Mouse (Mus musculus): Measurements from ENCODE around the gene Chst11. TPM values are rescaled to one million over a fixed set of nuclear protein-coding genes. Genes with fewer than 3 reads are reported as not detected.

The Chst11 gene
- total RNA-seq, 2 experiments from 2014 or later: 2.3 to 2.6 TPM

DNA sequence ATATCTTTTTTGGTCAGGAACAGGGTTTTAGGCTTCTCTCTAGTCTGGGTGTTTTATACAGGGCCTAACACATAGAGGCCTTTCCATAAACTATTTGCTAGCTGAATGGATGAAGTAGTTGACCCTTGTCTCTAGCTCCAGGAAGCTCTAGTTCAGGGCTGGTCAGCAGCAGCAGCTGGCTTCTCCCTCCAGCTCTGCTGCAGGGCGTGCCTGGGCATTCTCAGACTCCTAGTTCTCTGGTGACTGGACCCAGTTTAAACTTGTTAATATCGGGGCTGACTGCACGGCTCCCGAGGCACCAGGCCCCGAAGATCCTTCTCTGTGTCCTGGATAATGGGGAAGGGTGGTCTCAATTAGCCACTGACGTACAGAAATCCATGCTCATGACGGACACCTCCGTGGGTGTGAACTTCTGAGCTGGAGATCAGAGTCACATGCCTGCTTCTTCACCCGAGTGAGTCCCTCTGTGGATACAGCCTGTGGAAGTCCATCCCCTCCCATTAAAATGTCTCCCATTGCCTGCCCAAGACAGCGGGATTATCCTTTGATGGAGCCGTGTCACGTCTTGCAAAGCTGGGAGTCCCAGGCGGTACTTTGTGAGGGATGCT lies 4.2 kb downstream of the Chst11 start:
- no peak for DNase-seq (ENCODE audit: low spot score in 2 of 2)

DNA sequence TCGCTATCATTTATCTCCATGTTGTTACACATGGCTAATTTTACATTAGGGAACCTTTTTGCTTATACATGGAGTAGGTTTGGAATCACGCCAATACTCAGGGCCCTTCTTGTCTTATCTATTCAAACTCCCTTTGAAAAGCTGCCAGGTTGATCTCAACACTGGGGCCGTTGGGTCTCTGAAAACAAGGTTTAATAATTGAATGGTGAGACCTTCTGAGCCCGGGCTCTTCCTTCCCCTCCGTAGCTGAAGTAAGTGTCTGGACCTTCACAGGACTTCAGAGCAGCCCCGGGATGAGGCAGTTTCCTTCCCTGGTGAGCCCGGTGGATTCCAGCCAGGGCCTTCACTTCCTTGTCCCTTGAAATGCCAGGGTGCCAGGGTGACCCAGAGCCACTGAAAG lies 5.6 kb downstream of the Chst11 start:
- no peak for DNase-seq (ENCODE audit: low spot score in 2 of 2)

GRCm38 (mm10) chr10:82991756-82992519 lies 6.6 kb downstream of the Chst11 start:
- no peak for DNase-seq (ENCODE audit: low spot score in 2 of 2)

DNA sequence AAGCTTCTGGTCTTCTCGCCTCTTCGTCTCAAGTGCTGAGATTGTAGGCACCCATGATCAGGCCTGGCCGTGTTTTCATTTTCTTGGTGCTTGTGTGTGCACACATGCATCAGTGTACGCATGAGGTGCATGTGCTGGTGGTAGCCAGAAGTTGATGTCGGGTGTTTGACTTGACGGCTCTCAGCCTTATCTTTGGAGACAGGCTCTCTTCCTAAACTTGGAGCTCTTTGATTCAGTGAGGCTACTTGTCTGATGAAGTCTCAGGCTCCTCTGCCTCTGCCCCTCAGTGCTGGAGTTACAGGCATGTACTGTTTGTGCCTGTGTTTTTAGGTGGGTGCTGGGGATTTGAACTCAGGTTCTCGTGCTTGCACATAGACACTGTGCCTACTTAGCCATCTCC lies 9.0 kb downstream of the Chst11 start:
- no peak for DNase-seq (ENCODE audit: low spot score in 2 of 2)

DNA sequence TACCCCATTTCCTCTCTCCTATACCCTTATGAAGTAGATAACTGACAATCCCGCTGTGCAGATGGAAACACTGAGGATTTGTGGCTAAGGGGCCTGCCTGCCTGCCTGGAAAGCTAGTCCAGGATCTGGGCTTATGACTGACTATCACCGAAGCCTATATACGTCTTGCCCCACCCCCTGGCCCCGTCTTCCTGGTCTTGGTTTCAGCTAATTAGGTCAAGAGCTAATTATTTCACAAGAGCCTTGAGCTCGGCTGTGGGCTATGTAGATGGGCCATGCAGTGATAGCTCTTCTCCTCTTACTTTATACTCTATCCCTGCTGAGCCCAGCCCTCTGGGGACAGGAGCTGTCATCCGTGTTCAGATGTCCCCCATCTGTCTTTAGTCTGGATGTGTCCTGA lies 12.2 kb downstream of the Chst11 start:
- no peak for DNase-seq (ENCODE audit: low spot score in 2 of 2)

DNA sequence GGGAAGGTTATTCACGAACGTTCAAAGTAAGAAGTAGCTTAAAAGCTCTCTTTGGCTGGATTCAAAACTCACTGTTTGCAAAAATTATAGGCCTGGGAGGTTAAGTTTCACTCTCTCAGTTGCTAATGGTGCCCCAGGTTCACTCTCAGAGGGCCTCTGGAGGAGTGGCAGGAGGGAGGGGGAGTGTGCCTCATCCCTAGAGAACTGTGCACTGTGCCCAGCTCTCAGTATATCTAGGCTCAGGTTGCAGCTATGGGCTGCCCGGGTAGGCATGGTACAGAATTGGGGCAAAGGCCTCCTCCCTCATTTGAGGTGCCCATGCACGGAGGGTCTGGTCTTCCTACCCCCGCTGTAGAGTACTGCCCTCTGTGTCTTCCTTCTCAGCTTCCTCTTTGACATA lies 14.9 kb downstream of the Chst11 start:
- no peak for DNase-seq (ENCODE audit: low spot score in 2 of 2)

DNA sequence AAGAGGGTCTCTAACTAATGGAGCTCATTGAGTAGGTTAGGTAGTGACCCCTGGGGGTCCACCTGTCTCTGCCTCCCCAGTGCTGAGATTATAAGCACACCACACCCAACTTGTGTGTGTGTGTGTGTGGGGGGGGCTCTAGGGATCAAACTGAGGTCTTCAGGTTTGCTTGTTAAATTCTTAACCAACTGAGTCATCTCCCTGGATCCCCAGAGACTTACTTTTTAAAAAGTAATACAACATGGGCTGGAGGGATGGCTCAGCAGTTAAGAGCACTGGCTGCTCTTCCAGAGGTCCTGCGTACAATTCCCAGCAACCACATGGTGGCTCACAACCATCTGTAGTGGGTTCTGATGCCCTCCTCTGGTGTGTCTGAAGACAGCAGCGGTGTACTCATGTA lies 15.4 kb downstream of the Chst11 start:
- DNase-seq (ENCODE audit: low spot score in 2 of 2): no peak

- no peak for DNase-seq (ENCODE audit: low spot score in 2 of 2)
These were observed 18.6 kb downstream of the Chst11 start for GRCm38 (mm10) chr10:83003899-83004298.

GRCm38 (mm10) chr10:83004389-83004788 lies 19.1 kb downstream of the Chst11 start:
- no peak for DNase-seq (ENCODE audit: low spot score in 2 of 2)

DNA sequence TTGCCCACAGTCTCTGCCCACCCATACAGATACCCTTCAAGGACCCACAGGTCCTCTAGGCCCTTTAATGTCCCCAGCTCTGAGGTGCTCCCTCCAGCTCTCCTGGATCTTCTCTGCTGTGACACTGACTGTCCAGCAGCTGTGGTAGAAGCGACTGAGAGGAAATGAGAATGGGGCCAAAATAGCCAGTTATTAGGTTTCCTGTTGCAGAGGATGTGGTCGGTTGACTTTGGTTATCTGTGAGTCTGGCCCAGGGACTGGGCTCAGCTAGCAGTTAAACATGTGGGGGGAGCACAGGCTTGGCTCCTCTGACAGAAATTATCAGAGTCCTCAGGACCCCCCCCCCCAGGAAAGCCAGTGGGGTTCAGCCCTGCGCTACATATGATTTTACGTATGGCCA lies 19.7 kb downstream of the Chst11 start:
- no peak for DNase-seq (ENCODE audit: low spot score in 2 of 2)

DNA sequence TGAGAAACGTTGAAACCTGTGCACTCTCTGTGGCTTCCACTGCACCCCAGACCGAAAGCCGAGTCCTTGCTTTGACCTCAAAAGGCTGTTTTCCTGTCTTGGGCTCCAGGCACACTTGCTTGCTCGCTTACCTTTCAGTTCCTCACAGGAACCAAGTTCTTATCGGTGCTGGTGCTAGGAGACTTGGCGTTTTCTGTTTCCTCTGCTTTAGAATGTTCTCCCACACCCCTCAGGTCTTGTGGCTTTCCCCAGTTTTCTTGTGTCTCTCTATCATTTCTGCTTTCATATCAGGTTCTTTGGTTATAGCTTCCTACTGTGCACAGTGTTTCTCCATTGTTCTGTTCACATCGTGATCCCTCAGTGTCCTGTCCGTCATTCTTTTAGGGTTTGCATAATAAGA lies 21.0 kb downstream of the Chst11 start:
- no peak for DNase-seq (ENCODE audit: low spot score in 2 of 2)

DNA sequence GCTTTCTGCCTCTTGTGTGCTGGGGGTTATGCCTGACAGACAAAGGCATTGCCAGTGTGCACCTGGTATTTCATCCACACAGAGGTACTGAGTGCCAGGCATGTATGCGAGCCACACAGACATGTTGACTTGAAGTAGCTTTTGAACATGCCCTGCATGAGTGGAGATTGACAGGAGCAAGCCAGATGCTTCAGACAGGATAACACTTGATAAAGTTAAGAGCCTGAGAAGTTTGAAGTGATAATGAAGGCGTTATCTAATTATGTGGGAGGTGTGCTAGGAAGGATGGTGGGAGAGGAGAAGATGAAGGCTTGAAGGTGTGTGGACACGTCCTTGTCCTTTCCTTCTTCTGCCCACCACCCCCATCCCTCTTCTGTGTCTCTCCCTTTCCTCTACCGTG lies 28.7 kb downstream of the Chst11 start:
- no peak for DNase-seq (ENCODE audit: low spot score in 2 of 2)

DNA sequence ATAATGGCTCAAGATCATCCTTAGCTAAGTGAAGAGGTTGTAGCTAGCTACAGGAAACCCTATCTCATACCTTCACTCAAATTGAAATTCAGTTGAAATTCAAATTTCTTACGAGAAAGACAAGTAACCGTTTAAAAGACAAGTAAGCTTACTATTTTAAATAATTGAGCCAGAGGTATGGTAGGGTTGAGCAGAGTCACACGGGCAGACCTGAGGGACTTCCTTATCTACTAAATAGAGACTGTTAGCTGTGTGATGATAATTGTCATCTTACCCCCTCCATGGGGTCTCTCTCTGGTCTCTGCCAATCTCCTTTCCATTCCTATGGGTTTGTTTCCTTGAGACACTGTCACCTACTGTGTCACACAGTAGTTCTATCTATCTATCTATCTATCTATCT lies 30.6 kb downstream of the Chst11 start:
- no peak for DNase-seq (ENCODE audit: low spot score in 2 of 2)

DNA sequence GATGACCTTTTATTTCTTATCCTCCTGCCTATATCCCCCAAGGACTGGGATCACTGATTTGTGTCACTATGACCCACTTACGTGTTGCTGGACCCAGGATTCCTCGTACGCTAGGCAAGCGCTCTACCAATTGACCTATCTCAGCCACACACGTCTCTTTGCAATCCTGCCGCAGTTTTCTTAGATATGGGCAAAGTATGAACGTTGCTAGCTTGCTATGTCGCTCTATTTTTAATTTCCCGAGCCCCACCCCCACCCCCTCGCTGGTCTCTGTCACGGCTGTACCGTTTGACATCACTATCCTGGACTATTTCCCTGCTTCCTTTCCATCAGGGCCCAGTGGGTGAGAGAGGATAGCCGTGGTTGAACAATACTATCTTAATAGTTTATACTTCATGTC lies 31.5 kb downstream of the Chst11 start:
- DNase-seq (ENCODE audit: low spot score in 2 of 2): no peak

GRCm38 (mm10) chr10:83017760-83018498 lies 32.6 kb downstream of the Chst11 start:
- no peak for DNase-seq (ENCODE audit: low spot score in 2 of 2)

GRCm38 (mm10) chr10:83018521-83018920 lies 33.2 kb downstream of the Chst11 start:
- DNase-seq (ENCODE audit: low spot score in 2 of 2): no peak

DNA sequence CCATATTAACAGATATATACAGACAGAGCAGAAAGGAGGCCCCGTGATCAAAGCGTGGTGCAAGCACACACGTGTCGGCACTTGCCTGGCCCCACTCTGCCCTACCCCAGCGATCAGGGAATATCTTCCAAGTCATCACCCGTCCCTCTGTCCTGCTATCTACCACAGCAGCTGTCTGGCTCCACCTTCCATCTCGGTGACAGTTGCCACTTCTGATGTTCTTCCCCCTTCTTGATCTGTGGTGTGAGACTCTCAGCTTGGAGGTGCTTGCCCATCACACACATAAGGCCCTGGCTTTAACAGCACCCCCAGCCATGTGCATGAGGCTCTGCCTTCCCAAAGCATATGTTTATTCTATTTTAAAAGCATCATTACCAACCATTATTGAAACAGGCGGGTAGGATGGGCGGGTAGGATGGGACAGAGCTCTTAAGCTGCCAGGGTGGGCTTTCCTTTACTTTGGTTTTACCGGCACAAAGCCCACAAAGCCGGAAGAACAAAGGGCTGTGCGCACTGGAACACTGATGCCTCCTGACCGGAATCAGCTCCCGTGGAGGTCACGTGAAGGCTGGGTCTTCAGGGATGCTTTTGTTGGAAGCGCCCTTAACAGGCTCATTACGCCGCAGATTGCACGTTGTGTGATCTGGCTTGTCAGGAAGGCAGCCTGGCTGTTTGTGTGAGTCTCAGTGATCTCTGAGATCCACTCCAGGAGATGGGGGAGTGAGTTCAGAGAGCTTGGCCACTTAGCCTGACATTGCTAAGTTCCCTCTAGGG lies 34.4 kb downstream of the Chst11 start:
- DNase-seq (ENCODE audit: low spot score in 2 of 2): no peak

DNA sequence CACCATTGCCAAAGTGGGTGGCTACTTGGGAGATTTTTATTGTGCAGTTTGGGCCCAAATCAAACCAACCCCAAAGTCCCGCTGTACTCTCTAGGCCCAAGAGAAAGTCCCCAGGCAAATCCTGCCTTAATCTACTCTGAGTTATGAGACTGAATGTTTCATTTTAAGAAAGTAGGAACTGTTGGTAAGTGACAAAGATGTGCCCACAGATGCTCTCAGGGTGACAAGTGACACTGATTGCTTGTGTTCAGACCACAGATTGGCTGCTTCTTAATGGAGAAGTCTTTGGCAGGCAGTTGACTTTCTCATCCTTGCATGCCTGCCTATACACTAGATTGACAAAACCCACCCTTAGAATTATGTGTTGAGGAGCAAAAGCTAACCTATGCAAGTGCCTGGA lies 37.3 kb downstream of the Chst11 start:
- DNase-seq (ENCODE audit: low spot score in 2 of 2): no peak

DNA sequence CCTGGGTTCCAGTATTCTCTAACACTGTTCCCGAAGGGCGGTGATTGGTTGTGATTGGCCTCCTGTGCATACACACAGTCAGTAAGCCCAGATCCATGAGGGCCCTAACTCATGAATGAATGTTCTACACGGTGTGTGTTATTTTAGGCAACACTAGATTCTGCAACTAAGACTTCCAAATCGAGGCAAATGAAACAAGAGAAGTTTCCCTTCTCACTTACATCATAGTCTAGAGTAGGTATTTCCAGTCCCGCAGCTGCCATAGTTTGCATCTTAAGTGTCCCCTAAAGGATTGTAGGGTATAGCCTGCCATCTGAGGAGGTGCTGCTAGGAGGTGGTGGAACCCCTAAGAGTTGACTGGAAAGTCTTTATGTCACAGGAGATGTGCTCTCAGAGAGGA lies 40.9 kb downstream of the Chst11 start:
- no peak for DNase-seq (ENCODE audit: low spot score in 2 of 2)

DNA sequence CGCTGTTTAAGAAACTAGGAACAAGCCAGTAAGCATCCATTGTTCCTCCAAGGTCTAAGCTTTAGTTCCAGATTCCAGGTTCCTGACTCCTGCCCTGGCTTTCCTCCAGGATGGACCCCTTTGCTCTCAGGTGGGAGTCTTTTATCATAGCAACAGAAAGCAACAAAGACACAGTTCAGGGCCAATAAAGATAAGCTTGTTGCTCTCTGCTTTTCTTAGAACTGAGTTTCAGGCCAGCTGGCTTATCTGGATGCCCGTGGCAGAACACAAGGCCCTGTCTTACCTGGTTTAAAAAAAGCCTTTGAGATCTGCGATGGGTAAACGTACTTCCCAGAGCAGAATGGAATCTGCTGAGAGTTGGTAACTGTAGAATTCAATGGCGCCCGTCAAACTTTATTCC lies 42.4 kb downstream of the Chst11 start:
- DNase-seq (ENCODE audit: low spot score in 2 of 2): no peak

- no peak for DNase-seq (ENCODE audit: low spot score in 2 of 2)
These were observed 44.9 kb downstream of the Chst11 start for GRCm38 (mm10) chr10:83030103-83030661.
